Mouse (Mus musculus): ENCODE measurements around the gene Ctnnbl1.

The Ctnnbl1 gene

DNA sequence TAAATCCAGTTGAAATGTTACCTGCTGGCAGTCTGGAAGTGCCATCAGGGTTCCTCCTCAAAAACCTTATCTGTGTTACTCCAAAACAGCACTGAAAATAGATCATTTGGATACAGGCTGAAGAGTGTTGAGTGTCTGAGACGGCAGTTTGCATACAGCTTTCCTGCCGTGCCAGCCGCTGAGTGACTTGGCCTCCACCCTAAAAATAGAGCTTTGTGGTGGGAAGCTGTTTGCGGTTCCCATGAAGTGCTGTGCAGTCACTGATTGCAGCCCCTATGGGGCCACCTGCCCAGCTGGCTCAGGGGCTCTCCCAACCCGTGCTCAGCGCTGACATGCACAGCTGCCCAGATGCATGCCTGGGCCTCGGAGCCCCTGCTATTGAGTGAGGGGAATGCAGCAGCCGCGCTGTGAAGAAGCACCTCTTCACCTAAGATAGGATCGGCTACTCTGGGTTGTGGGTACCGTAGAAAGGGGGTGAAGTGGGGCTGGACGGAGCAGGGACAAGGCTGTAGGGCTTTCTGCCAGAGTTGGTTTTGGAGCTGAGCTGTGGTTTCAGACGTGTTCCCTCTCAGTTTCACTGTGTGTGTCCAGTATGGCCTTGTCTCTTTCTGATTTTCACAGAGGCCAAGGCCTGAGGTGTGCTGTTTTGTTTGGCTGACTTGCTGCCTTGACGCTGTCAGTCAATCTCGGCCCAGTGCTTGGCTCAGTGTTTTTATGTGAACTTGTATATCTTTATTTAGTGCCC is 81.5 kb downstream of the Ctnnbl1 start:
- no peak for DNase-seq (ENCODE audit: extremely low spot score, low spot score)

DNA sequence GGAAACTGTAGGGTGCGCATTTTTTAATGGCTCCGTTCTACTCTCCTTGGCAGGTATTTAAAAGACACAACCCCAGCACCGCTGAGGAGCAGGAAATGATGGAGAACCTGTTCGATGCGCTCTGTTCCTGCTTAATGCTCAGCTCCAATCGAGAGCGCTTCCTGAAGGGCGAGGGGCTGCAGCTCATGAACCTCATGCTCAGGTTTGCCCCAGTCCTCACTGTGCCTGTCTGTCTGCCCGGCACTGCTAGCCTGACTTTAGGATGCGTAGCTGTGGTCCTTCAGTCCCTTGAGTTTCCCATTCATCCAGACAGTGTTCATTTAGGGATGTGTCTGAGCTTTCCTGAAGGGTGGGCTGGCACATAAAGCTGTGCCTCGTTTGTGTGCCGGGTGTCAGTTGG is 82.2 kb downstream of the Ctnnbl1 start:
- no peak for DNase-seq (ENCODE audit: extremely low spot score, low spot score)

DNA sequence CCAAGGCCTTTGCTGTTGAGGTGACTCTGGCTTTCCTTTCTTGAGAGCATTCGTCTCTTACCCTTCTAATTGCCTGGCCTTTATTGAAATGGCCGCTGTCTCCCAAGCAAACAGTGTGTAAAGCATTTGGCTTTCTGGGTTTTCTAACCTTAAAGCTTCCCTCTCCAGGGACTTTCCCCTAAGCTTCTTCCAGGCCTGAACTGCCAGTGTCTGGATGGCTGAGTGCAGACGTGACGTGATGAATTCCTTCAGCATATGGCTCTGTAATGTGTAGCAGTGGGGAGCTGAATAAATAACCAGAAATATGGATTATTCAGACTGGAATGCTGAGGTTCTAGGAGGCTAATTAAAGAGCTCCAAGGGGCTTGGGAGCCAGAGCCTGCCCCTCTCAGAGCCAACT is 84.1 kb downstream of the Ctnnbl1 start:
- DNase-seq (ENCODE audit: extremely low spot score, low spot score), result no peak

- no peak for DNase-seq (ENCODE audit: extremely low spot score, low spot score)
These were observed 86.3 kb downstream of the Ctnnbl1 start for GRCm38 (mm10) chr2:157823456-157823855.

GRCm38 (mm10) chr2:157824249-157824648 is 87.0 kb downstream of the Ctnnbl1 start:
- DNase-seq (ENCODE audit: extremely low spot score, low spot score), result no peak

- DNase-seq (ENCODE audit: extremely low spot score, low spot score), result no peak
These were observed 92.9 kb downstream of the Ctnnbl1 start for GRCm38 (mm10) chr2:157830101-157830500.

- DNase-seq (ENCODE audit: extremely low spot score, low spot score), result no peak
These were observed 93.6 kb downstream of the Ctnnbl1 start for GRCm38 (mm10) chr2:157830620-157831354.

DNA sequence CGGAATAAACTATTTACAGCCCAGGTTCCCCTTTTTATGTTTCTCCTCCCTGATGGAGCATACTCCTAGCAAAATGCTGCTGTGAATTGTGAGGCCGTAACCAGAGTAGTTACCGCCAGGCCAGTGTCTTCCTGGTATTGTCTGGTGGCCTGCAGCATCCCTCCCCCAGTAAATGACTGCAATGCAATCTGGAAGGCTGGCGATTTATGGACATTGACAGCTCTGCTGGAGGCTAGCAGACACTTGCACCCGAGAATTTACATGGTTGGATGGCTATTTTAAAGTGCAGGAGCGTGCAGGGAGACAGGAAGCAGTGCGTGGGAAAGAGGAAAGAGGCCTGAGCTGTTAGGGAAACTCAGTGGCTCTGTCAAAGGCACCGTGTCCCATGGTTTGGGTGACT is 99.8 kb downstream of the Ctnnbl1 start:
- no peak for DNase-seq (ENCODE audit: extremely low spot score, low spot score)

GRCm38 (mm10) chr2:157838206-157838923 is 101.2 kb downstream of the Ctnnbl1 start:
- no peak for DNase-seq (ENCODE audit: extremely low spot score, low spot score)

DNA sequence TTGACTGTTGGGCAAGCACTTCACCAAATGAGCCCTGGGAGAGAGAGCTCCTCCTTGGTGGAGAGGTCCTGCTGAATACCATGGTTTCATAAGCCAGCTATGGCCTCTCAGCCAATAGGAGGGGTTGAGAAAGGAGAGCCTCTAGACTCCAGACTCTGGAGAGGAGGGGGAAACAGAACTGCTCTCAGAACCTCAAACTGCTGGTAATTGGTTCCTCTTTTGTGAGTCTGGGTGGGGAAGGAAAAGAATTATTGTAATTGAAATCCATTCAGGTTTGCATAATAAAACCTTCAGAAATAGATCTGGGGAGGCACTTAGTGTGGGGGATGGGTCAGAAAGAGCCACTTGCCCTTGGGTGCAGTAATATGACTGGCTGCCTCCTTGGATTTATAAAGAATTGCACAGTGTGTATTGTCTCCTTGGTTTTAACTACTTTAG is 103.5 kb downstream of the Ctnnbl1 start:
- no peak for DNase-seq (ENCODE audit: extremely low spot score, low spot score)

DNA sequence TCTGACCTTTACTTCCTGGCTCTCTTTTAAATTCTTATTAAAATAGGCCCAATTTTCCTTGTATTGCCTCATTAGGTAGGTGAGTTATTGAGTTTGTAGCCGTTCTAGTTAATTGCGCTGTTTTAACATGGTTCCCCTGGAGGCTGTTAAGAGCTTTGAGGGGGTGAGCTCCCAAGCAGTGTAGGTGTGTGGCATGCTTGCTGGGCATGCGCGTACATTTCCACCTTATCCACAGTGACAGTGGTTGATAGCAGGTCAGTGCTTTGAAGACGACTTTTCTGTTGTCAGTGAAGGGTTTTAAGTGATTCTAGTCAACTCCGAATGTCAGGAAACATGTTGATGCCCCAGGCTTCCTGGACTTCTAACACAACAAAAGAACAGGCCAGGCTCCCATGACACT is 103.9 kb downstream of the Ctnnbl1 start:
- no peak for DNase-seq (ENCODE audit: extremely low spot score, low spot score)

- no peak for DNase-seq (ENCODE audit: extremely low spot score, low spot score)
These were observed 107.5 kb downstream of the Ctnnbl1 start for GRCm38 (mm10) chr2:157844746-157845145.

GRCm38 (mm10) chr2:157845831-157846230 is 108.6 kb downstream of the Ctnnbl1 start:
- DNase-seq (ENCODE audit: extremely low spot score, low spot score), result no peak

GRCm38 (mm10) chr2:157853135-157853534 is 115.9 kb downstream of the Ctnnbl1 start:
- no peak for DNase-seq (ENCODE audit: extremely low spot score, low spot score)

GRCm38 (mm10) chr2:157855814-157856213 is 118.6 kb downstream of the Ctnnbl1 start:
- no peak for DNase-seq (ENCODE audit: extremely low spot score, low spot score)

DNA sequence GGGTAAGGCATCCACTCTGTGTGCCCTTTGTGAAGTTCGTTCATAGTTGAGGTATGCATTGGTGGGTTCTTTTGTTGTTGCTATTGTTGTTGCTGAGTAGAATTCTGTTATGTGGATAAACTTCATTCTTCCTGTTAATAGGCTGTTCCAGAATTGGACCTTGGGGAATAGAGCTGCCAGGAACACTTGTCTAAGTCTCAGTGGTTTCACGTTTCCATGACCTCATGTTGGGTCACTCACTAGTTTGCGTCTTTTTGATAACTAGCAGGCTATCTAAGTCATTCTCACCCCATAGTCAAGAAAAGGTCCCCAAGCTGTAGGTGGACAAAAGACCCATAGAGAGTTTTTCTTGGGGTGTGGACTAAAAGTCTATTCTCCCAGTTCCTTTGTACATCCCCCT is 120.3 kb downstream of the Ctnnbl1 start:
- DNase-seq (ENCODE audit: extremely low spot score, low spot score), result no peak

GRCm38 (mm10) chr2:157858317-157858716 is 121.1 kb downstream of the Ctnnbl1 start:
- no peak for DNase-seq (ENCODE audit: extremely low spot score, low spot score)

GRCm38 (mm10) chr2:157859046-157859701 is 122.0 kb downstream of the Ctnnbl1 start:
- no peak for DNase-seq (ENCODE audit: extremely low spot score, low spot score)

GRCm38 (mm10) chr2:157861273-157861944 is 124.2 kb downstream of the Ctnnbl1 start:
- no peak for DNase-seq (ENCODE audit: extremely low spot score, low spot score)

DNA sequence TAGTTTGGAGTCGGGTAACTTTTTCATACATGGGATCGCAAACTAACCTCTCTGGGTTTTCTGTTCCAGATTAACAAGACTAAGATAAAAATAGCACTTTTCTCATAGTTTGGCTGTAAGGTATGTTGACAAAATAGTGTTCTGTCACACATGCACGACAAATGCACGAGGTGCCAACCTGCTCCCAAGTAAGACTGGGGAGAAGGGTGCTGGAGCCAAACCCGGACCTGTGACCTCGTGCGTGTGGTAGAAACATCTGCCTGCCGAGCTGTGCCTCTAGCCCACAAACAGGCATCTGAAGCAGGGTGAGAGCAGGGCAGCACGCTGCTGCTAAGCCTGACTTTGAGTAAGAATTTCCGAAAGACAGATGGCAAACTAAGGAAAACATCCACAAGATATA is 125.1 kb downstream of the Ctnnbl1 start:
- DNase-seq (ENCODE audit: extremely low spot score, low spot score), result no peak

GRCm38 (mm10) chr2:157867126-157867525 is 129.9 kb downstream of the Ctnnbl1 start:
- DNase-seq (ENCODE audit: extremely low spot score, low spot score), result no peak
